Mouse (Mus musculus): ENCODE measurements around the gene Hdac10. TPM values are rescaled to one million over a fixed set of nuclear protein-coding genes. Genes with fewer than 3 reads are reported as not detected.

The Hdac10 gene
- polyA plus RNA-seq, 1 experiment from 2014 or later: 15.0 TPM

DNA sequence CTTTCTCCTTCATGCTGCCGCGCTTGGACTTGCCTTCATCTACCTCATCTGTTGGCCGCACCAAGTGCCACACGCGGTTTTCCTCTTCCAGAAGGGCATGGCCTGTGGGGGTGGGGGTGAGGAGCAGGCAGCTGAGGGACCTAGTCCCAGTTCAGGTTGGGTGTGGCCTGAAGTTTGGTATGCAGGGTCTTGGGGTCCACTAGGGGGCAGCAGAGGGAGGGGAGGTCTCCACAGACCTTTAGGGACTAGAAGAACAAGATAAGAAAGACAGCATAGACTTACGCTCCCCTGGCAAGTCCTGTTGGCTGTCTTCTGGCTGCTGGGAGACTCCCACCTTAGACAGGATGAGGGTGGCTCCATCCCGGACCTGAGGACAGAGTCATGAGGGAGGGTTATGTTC lies 29.5 kb upstream of the Hdac10 start:
- peaks cover 84% of the 10 kb centered on the region for H3K36me3 ChIP-seq (ENCODE audit: control insufficient read depth, insufficient read depth, low read length)
- H3K9ac ChIP-seq (replicated peaks; ENCODE audit: low read depth, low read length): no peak overlapping the region
- 65% methylated on average over 7 of the region's 7 CpGs for WGBS
- ATAC-seq (ENCODE audit: insufficient number of reproducible peaks, insufficient read depth, low FRiP score, low read depth): no peak
- H3K9me3 ChIP-seq (ENCODE audit: control insufficient read depth, low read depth, low read length): no peaks in the 10 kb centered on the region
- 0 out of 2 replicates have a peak, but pooled peaks cover 5% of the 10 kb centered on the region for H3K4me1 ChIP-seq (ENCODE audit: control insufficient read depth, insufficient read depth, low read length)
- no peak overlapping the region for H3K4me2 ChIP-seq (replicated peaks; ENCODE audit: low read depth, low read length)
- H3K27ac ChIP-seq (ENCODE audit: low read length): no peak overlapping the region
- H3K27me3 ChIP-seq (ENCODE audit: control insufficient read depth, insufficient read depth, low read length): no peaks in the 10 kb centered on the region
- H3K4me3 ChIP-seq (ENCODE audit: low read depth, low read length): no peak overlapping the region

DNA sequence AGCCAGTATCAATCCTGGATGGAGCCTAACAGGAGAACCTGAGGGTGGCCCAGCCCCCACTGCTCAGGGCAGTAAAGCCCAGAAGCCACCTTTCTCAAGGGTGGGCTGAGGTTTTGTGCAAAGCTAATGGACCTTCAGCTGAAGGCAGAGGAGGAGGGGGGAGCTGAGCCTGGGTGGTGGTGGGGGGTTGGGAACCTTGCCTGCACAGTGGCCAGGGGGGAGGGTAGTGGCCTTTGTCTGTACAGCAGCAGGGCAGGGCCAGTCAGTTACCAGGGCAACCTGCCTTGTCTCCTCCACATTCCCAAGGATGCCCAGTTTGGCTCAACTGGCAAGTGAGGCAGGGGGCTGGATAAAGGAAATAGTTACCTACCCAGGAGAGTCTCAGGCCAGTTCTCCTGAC lies 23.8 kb upstream of the Hdac10 start:
- peaks cover 11% of the 10 kb centered on the region for H3K27me3 ChIP-seq (ENCODE audit: control insufficient read depth, insufficient read depth, low read length)
- no peak overlapping the region for H3K9ac ChIP-seq (replicated peaks; ENCODE audit: low read depth, low read length)
- no peak overlapping the region for H3K4me3 ChIP-seq (ENCODE audit: low read depth, low read length)
- H3K27ac ChIP-seq (ENCODE audit: low read length): no peak overlapping the region
- no peak for ATAC-seq (ENCODE audit: insufficient number of reproducible peaks, insufficient read depth, low FRiP score, low read depth)
- no peak overlapping the region for H3K4me2 ChIP-seq (replicated peaks; ENCODE audit: low read depth, low read length)
- peaks cover 32% of the 10 kb centered on the region for H3K36me3 ChIP-seq (ENCODE audit: control insufficient read depth, insufficient read depth, low read length)
- H3K9me3 ChIP-seq (ENCODE audit: control insufficient read depth, low read depth, low read length): no peaks in the 10 kb centered on the region
- peaks cover 10% of the 10 kb centered on the region for H3K4me1 ChIP-seq (ENCODE audit: control insufficient read depth, insufficient read depth, low read length)

DNA sequence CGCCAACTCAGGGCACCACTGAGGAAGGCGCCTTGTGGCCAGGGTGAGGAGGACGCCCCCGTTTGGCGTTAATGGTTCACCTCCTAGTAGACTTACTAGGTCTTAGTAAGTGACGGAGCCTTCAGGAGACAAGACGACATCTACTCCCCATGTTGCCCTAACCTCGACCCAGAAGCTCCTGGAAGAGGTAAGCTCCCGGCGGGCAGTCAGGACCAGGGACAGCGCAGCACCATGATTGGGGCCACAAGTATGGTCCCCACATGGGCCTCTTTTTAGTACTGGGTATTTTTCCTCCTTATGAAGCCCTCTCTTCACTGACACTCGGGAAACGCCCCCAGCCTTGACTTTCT lies 21.5 kb upstream of the Hdac10 start:
- Histone ChIP-seq H3K4me3 (ENCODE audit: low read depth, low read length) (peak overlapping the region; percentile 62), H3K36me3 (ENCODE audit: control insufficient read depth, insufficient read depth, low read length) (peaks cover 9% of the 10 kb centered on the region; the same call in 1 of the 2 replicates), H3K27ac (ENCODE audit: low read length) (no peak overlapping the region), H3K27me3 (ENCODE audit: control insufficient read depth, insufficient read depth, low read length) (peaks cover 13% of the 10 kb centered on the region), H3K4me2 (replicated peaks; ENCODE audit: low read depth, low read length) (peak overlapping the region; percentile 96), H3K9ac (replicated peaks; ENCODE audit: low read depth, low read length) (peak overlapping the region; percentile 3; the same call in 1 of the 2 replicates), H3K4me1 (ENCODE audit: control insufficient read depth, insufficient read depth, low read length) (peaks cover 17% of the 10 kb centered on the region), H3K9me3 (ENCODE audit: control insufficient read depth, low read depth, low read length) (no peaks in the 10 kb centered on the region)
- no peak for ATAC-seq (ENCODE audit: insufficient number of reproducible peaks, insufficient read depth, low FRiP score, low read depth)
- 2% methylated on average over 13 of the region's 13 CpGs for WGBS

- H3K4me1 ChIP-seq (ENCODE audit: control insufficient read depth, insufficient read depth, low read length): peaks cover 17% of the 10 kb centered on the region
- peak within 1 kb of the TSS; percentile 62 for H3K4me3 ChIP-seq (ENCODE audit: low read depth, low read length)
- H3K27ac ChIP-seq (ENCODE audit: low read length): peak within 1 kb of the TSS; percentile 44; the same call in 1 of the 2 replicates
- H3K9me3 ChIP-seq (ENCODE audit: control insufficient read depth, low read depth, low read length): no peaks in the 10 kb centered on the region
- WGBS: 1% methylated on average over 60 of the region's 61 CpGs
- H3K27me3 ChIP-seq (ENCODE audit: control insufficient read depth, insufficient read depth, low read length): peaks cover 13% of the 10 kb centered on the region
- peak within 1 kb of the TSS; percentile 42 for H3K9ac ChIP-seq (replicated peaks; ENCODE audit: low read depth, low read length)
- ATAC-seq (ENCODE audit: insufficient number of reproducible peaks, insufficient read depth, low FRiP score, low read depth): peak; percentile 50; the same call in 1 of the 2 replicates
- peaks cover 4% of the 10 kb centered on the region; the same call in 1 of the 2 replicates for H3K36me3 ChIP-seq (ENCODE audit: control insufficient read depth, insufficient read depth, low read length)
- peak within 1 kb of the TSS; percentile 96 for H3K4me2 ChIP-seq (replicated peaks; ENCODE audit: low read depth, low read length)
Measured at GRCm38 (mm10) chr15:89149271-89150040, 21.0 kb upstream of the Hdac10 start, which contains the start of gene Mapk11. TSS of gene Mapk11 (minus strand) at chr15:89149628.

DNA sequence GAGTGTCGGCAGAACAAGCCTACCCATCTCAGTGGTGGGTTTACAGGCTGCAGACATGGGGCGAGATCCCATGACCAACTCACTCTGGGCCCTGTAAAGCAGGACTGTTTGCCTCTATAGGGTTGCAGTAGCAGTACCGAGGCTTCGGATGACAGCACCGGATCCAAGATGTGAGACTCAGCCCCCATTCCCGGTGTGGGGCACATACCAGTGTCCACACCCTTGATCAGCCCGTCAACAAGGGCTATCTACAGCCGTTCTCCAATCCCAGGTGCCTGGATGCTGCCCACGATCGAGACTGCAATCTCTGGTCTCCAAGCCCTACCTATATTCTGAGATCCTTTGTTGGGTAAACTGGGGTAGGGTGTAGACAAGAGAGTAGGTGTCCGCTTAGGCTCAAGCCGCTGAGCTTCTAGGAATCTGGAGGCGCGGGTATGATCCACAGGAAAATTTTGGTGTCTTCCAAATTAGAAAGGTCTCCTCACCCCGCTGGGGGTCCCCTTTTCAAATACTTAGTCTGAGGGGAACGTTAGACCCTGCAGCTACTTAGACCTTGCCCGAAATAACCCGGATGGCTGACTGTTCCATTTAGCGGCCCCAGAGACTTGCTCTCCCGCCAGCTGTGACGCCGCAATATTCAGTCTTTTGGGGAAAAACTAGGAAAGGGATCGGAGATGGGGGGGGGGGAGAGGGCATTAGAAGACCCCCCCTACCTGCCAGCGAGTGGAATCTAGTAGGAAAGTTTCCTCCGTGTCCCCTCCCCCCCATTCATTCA lies 20.2 kb upstream of the Hdac10 start:
- ATAC-seq (ENCODE audit: insufficient number of reproducible peaks, insufficient read depth, low FRiP score, low read depth): no peak
- Histone ChIP-seq H3K9ac (replicated peaks; ENCODE audit: low read depth, low read length) (peak overlapping the region; percentile 42), H3K4me1 (ENCODE audit: control insufficient read depth, insufficient read depth, low read length) (peaks cover 17% of the 10 kb centered on the region), H3K36me3 (ENCODE audit: control insufficient read depth, insufficient read depth, low read length) (no peaks in the 10 kb centered on the region), H3K4me2 (replicated peaks; ENCODE audit: low read depth, low read length) (peak overlapping the region; percentile 96), H3K4me3 (ENCODE audit: low read depth, low read length) (peak overlapping the region; percentile 62), H3K27ac (ENCODE audit: low read length) (no peak overlapping the region), H3K27me3 (ENCODE audit: control insufficient read depth, insufficient read depth, low read length) (peaks cover 13% of the 10 kb centered on the region), H3K9me3 (ENCODE audit: control insufficient read depth, low read depth, low read length) (no peaks in the 10 kb centered on the region)
- WGBS: 10% methylated on average over 25 of the region's 25 CpGs

DNA sequence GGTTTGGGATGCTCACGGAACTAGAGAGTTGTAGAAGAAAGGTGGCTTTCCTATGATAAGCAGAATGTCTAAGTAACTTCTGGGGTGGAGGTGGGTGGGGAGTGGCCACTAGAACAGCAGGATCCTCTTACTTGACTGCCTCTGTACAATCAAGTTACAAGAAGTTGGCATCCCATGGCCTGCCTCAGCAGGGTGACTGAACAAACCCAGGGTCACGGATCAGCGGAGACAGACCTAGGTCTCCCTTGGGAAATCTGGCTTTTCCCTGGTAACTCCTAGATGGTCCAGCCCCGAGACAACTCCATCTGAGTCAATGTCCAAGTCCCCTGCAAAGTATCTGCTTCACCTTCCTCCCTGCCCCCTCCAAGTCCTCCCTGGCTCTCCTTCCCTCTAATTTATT lies 19.4 kb upstream of the Hdac10 start:
- no peak for ATAC-seq (ENCODE audit: insufficient number of reproducible peaks, insufficient read depth, low FRiP score, low read depth)
- 58% methylated on average over 4 of the region's 4 CpGs for WGBS
- Histone ChIP-seq H3K9me3 (ENCODE audit: control insufficient read depth, low read depth, low read length) (no peaks in the 10 kb centered on the region), H3K36me3 (ENCODE audit: control insufficient read depth, insufficient read depth, low read length) (no peaks in the 10 kb centered on the region), H3K4me1 (ENCODE audit: control insufficient read depth, insufficient read depth, low read length) (peaks cover 17% of the 10 kb centered on the region), H3K4me2 (replicated peaks; ENCODE audit: low read depth, low read length) (no peak overlapping the region; the same call in 1 of the 2 replicates), H3K9ac (replicated peaks; ENCODE audit: low read depth, low read length) (no peak overlapping the region), H3K27ac (ENCODE audit: low read length) (no peak overlapping the region), H3K4me3 (ENCODE audit: low read depth, low read length) (0 out of 2 replicates have a peak overlapping the region, but pooled peaks have one; percentile 62), H3K27me3 (ENCODE audit: control insufficient read depth, insufficient read depth, low read length) (peaks cover 13% of the 10 kb centered on the region)

DNA sequence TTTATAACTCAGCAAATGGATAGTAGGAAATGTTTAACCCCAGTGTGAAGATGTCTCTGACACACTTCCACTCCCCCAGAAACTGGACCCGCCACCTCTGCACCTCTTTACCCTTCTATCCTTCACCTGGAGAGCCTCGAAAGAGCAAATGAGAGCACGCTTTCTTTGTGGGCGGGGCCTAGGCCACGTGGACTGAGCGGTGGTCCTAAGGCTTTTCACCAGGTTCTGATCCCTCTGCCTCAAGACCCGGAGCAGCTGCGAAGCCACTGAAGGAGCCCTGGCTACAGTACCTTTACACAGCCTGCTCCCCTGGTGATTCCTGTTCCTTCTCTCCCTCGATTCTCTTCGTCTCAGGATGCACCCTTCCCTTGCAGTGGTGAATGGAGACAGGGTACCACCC lies 19.0 kb upstream of the Hdac10 start:
- Histone ChIP-seq H3K9ac (replicated peaks; ENCODE audit: low read depth, low read length) (no peak overlapping the region), H3K27ac (ENCODE audit: low read length) (no peak overlapping the region), H3K36me3 (ENCODE audit: control insufficient read depth, insufficient read depth, low read length) (no peaks in the 10 kb centered on the region), H3K27me3 (ENCODE audit: control insufficient read depth, insufficient read depth, low read length) (peaks cover 13% of the 10 kb centered on the region), H3K4me3 (ENCODE audit: low read depth, low read length) (no peak overlapping the region), H3K4me1 (ENCODE audit: control insufficient read depth, insufficient read depth, low read length) (peaks cover 17% of the 10 kb centered on the region), H3K4me2 (replicated peaks; ENCODE audit: low read depth, low read length) (0 out of 2 replicates have a peak overlapping the region, but pooled peaks have one; percentile 36), H3K9me3 (ENCODE audit: control insufficient read depth, low read depth, low read length) (no peaks in the 10 kb centered on the region)
- 23% methylated on average over 10 of the region's 10 CpGs for WGBS
- no peak for ATAC-seq (ENCODE audit: insufficient number of reproducible peaks, insufficient read depth, low FRiP score, low read depth)

- peaks cover 17% of the 10 kb centered on the region for H3K4me1 ChIP-seq (ENCODE audit: control insufficient read depth, insufficient read depth, low read length)
- H3K4me3 ChIP-seq (ENCODE audit: low read depth, low read length): peak overlapping the region; percentile 17
- no peaks in the 10 kb centered on the region for H3K9me3 ChIP-seq (ENCODE audit: control insufficient read depth, low read depth, low read length)
- no peaks in the 10 kb centered on the region for H3K36me3 ChIP-seq (ENCODE audit: control insufficient read depth, insufficient read depth, low read length)
- no peak overlapping the region for H3K9ac ChIP-seq (replicated peaks; ENCODE audit: low read depth, low read length)
- H3K27ac ChIP-seq (ENCODE audit: low read length): no peak overlapping the region
- H3K4me2 ChIP-seq (replicated peaks; ENCODE audit: low read depth, low read length): peak overlapping the region; percentile 36
- no peak for ATAC-seq (ENCODE audit: insufficient number of reproducible peaks, insufficient read depth, low FRiP score, low read depth)
- 10% methylated on average over 15 of the region's 16 CpGs for WGBS
- H3K27me3 ChIP-seq (ENCODE audit: control insufficient read depth, insufficient read depth, low read length): peaks cover 13% of the 10 kb centered on the region
Measured at GRCm38 (mm10) chr15:89147024-89147423, 18.5 kb upstream of the Hdac10 start.

All from stomach, embryonic 14.5 days (tissue).